Mouse (Mus musculus) CH12.LX (cell line): ENCODE measurements around the gene Tada2a. TPM values are rescaled to one million over a fixed set of nuclear protein-coding genes. Genes with fewer than 3 reads are reported as not detected.

Experiments
- DNase-seq: peaks from one replicate; pipeline ENCODE4 v3.0.0-alpha.2; 2013; ENCODE audit errors: extremely low read depth
- H3K27ac ChIP-seq: 2 replicates; pipeline ENCODE4 v1.5.1; 2012; ENCODE audit warnings: low read depth, mild to moderate bottlenecking, control low read depth, moderate library complexity; ENCODE audit not compliant: insufficient read depth
- H3K27me3 ChIP-seq: replicated peaks from 2 replicates; pipeline ENCODE3; 2012; ENCODE audit warnings: inconsistent platforms
- H3K36me3 ChIP-seq, 2 experiments: replicated peaks in 1 of 2; 2 replicates each; pipeline versions ENCODE3 to v1.6.1; 2012; ENCODE audit warnings: inconsistent platforms in 1 of 2, low read length in 1 of 2, mild to moderate bottlenecking in 1 of 2, mixed read lengths in 1 of 2, moderate library complexity in 1 of 2; ENCODE audit not compliant: control insufficient read depth in 1 of 2, insufficient read depth in 1 of 2
- H3K4me1 ChIP-seq, 2 experiments: 2 replicates each; pipeline ENCODE4 v1.6.1; 2012; ENCODE audit warnings: inconsistent platforms in 1 of 2, moderate library complexity in 1 of 2; ENCODE audit not compliant: insufficient read depth in 2 of 2, control insufficient read depth in 1 of 2
- H3K4me2 ChIP-seq: 2 replicates; pipeline ENCODE4 v1.6.1; 2012; ENCODE audit warnings: low read depth, mild to moderate bottlenecking, control low read depth; ENCODE audit not compliant: poor library complexity, insufficient read depth, severe bottlenecking
- H3K4me3 ChIP-seq, 3 experiments: fragments of 150-350 bp in 1 of 3; sonication (generic) in 1 of 3; replicated peaks in 1 of 3; 2 replicates each; pipeline versions ENCODE3 to v1.5.1; 2011 to 2012; ENCODE audit warnings: low read depth in 2 of 3, low read length in 2 of 3, mild to moderate bottlenecking in 2 of 3, moderate library complexity in 2 of 3, control low read depth in 1 of 3, improper control_type of control experiment in 1 of 3, inconsistent platforms in 1 of 3, mixed read lengths in 1 of 3; ENCODE audit not compliant: poor library complexity in 1 of 3
- H3K79me2 ChIP-seq: replicated peaks from 2 replicates; pipeline ENCODE4 v1.6.1; 2012; ENCODE audit warnings: mild to moderate bottlenecking, moderate library complexity; ENCODE audit not compliant: control insufficient read depth, poor library complexity, insufficient read depth, severe bottlenecking; ENCODE audit errors: extremely low read depth
- H3K9ac ChIP-seq: 2 replicates; pipeline ENCODE4 v1.6.1; 2012; ENCODE audit warnings: low read depth, mild to moderate bottlenecking, control low read depth, moderate library complexity; ENCODE audit not compliant: insufficient read depth
- H3K9me3 ChIP-seq: replicated peaks from 2 replicates; pipeline ENCODE3; 2012; ENCODE audit warnings: low read length, inconsistent platforms, mixed read lengths
- CHD1 ChIP-seq: IDR thresholded peaks from 2 replicates; pipeline ENCODE4 v1.6.1; 2012; ENCODE audit warnings: low read depth, low read length, improper control_type of control experiment, inconsistent platforms
- CHD2 ChIP-seq: IDR thresholded peaks from 2 replicates; pipeline ENCODE4 v1.6.1; 2011; ENCODE audit warnings: low read length, improper control_type of control experiment
- E2F4 ChIP-seq: IDR thresholded peaks from 2 replicates; pipeline ENCODE4 v1.6.1; 2011; ENCODE audit warnings: low read depth, low read length, improper control_type of control experiment; ENCODE audit not compliant: insufficient replicate concordance
- EP300 ChIP-seq: IDR thresholded peaks from 2 replicates; pipeline ENCODE4 v1.6.1; 2011; ENCODE audit warnings: low read length, improper control_type of control experiment
- ETS1 ChIP-seq: conservative IDR thresholded peaks from 2 replicates; pipeline ENCODE4 v1.6.1; 2012; ENCODE audit warnings: low read depth, mild to moderate bottlenecking, inconsistent platforms, low read length, improper control_type of control experiment, moderate library complexity
- HCFC1 ChIP-seq: IDR thresholded peaks from 2 replicates; pipeline ENCODE4 v1.6.1; 2012; ENCODE audit warnings: low read depth, mild to moderate bottlenecking, inconsistent platforms, low read length, improper control_type of control experiment
- JUN ChIP-seq: IDR thresholded peaks from 2 replicates; pipeline ENCODE4 v1.6.1; 2011; ENCODE audit warnings: low read depth, mild to moderate bottlenecking, low read length, improper control_type of control experiment, moderate library complexity; ENCODE audit not compliant: insufficient read depth
- MAX ChIP-seq: IDR thresholded peaks from 2 replicates; pipeline ENCODE4 v1.6.1; 2011; ENCODE audit warnings: low read length, improper control_type of control experiment
- MAZ ChIP-seq: IDR thresholded peaks from 2 replicates; pipeline ENCODE4 v1.6.1; 2012; ENCODE audit warnings: low read depth, mild to moderate bottlenecking, inconsistent platforms, low read length, improper control_type of control experiment, moderate library complexity
- MEF2A ChIP-seq: IDR thresholded peaks from 2 replicates; pipeline ENCODE4 v1.6.1; 2014; ENCODE audit warnings: low read depth, mild to moderate bottlenecking, inconsistent platforms, low read length, improper control_type of control experiment, borderline replicate concordance
- MYC ChIP-seq: IDR thresholded peaks from 2 replicates; pipeline ENCODE4 v1.6.1; 2011; ENCODE audit warnings: low read depth, mild to moderate bottlenecking, improper control_type of control experiment, low read length
- NELFE ChIP-seq: IDR thresholded peaks from 2 replicates; pipeline ENCODE4 v1.6.1; 2011; ENCODE audit warnings: low read depth, low read length, improper control_type of control experiment
- POLR2A ChIP-seq: IDR thresholded peaks from 2 replicates; pipeline ENCODE4 v1.6.1; 2011; ENCODE audit warnings: low read depth, mild to moderate bottlenecking, improper control_type of control experiment, low read length
- RAD21 ChIP-seq: IDR thresholded peaks from 2 replicates; pipeline ENCODE4 v1.6.1; 2011; ENCODE audit warnings: low read depth, mild to moderate bottlenecking, low read length, improper control_type of control experiment, moderate library complexity
- SMC3 ChIP-seq: IDR thresholded peaks from 2 replicates; pipeline ENCODE4 v1.6.1; 2011; ENCODE audit warnings: low read depth, low read length, improper control_type of control experiment
- UBTF ChIP-seq: IDR thresholded peaks from 2 replicates; pipeline ENCODE4 v1.6.1; 2012; ENCODE audit warnings: low read depth, mild to moderate bottlenecking, inconsistent platforms, low read length, improper control_type of control experiment, moderate library complexity
- USF1 ChIP-seq: IDR thresholded peaks from 2 replicates; pipeline ENCODE4 v1.6.1; 2014; ENCODE audit warnings: low read depth, mild to moderate bottlenecking, inconsistent platforms, low read length, improper control_type of control experiment
- USF2 ChIP-seq: conservative IDR thresholded peaks from 2 replicates; pipeline ENCODE4 v1.6.1; 2011; ENCODE audit warnings: low read depth, low read length, improper control_type of control experiment
- ZC3H11A ChIP-seq: IDR thresholded peaks from 2 replicates; pipeline ENCODE4 v1.6.1; 2012; ENCODE audit warnings: low read depth, mild to moderate bottlenecking, inconsistent platforms, low read length, improper control_type of control experiment
- ZMIZ1 ChIP-seq: IDR thresholded peaks from 2 replicates; pipeline ENCODE4 v1.6.1; 2012; ENCODE audit warnings: low read depth, mild to moderate bottlenecking, inconsistent platforms, low read length, improper control_type of control experiment
- dilution Hi-C: fragments of 300-500 bp; cut with MboI; formaldehyde crosslinking; loops from 2 replicates; pipeline ENCODE4 v1.14.3; 2020; ENCODE audit warnings: low sequenced_read_pairs; ENCODE audit not compliant: extremely low pct_unique_long_range_greater_than_20kb, extremely low pct_ligation_motif_present
- in situ Hi-C: fragments of 300-500 bp; cut with MboI; formaldehyde crosslinking; loops from 3 replicates; pipeline ENCODE4 v1.14.3; 2019; ENCODE audit warnings: low sequenced_read_pairs, low pct_ligation_motif_present, low pct_unique_long_range_greater_than_20kb, mixed read lengths
- polyA plus RNA-seq: library from polyadenylated mRNA; unstranded; fragments of >175 nt; gene quantifications from 2 replicates; pipeline ENCODE4 v1.2.1, GENCODE M21; 2012; ENCODE audit warnings: low read depth; ENCODE audit not compliant: insufficient read length
- total RNA-seq, 2 experiments: library from RNA; depleted of rRNA; stranded (reverse); fragments of 300-350 nt in 1 of 2; fragments of >200 nt in 1 of 2; gene quantifications; 2 replicates each; pipeline ENCODE4 v1.2.3; 2012 to 2014

Gene Tada2a
- total and polyA plus RNA-seq, 3 experiments: 34.1 to 66.1 (median 37.5) TPM

GRCm38 (mm10) chr11:84060635-84061034 is 68.8 kb downstream of the Tada2a start:
- DNase-seq: no peak
- Histone ChIP-seq H3K27me3 (no peaks in the 10 kb centered on the region), H3K79me2 (peaks cover 96% of the 10 kb centered on the region), H3K9ac (no peak overlapping the region), H3K36me3 (peaks cover 31 to 50% of the 10 kb centered on the region in 2 experiments), H3K27ac (no peak overlapping the region), H3K4me2 (no peak overlapping the region), H3K9me3 (peaks cover 5% of the 10 kb centered on the region), H3K4me1 (peaks cover 14 to 48% of the 10 kb centered on the region in 2 experiments), H3K4me3 (no peak overlapping the region)
- no peak for TF ChIP-seq POLR2A
- no peak for TF ChIP-seq MYC
- TF ChIP-seq JUN: no peak
- no peak for TF ChIP-seq USF1
- no peak for TF ChIP-seq ETS1
- TF ChIP-seq USF2: no peak
- TF ChIP-seq EP300: no peak
- TF ChIP-seq ZMIZ1: no peak
- TF ChIP-seq E2F4: no peak
- TF ChIP-seq MEF2A: no peak
- TF ChIP-seq MAZ: no peak
- TF ChIP-seq RAD21: no peak
- no peak for TF ChIP-seq CHD2
- TF ChIP-seq ZC3H11A: no peak
- dilution Hi-C loops (no loop called here), in situ Hi-C loops (no loop called here)

GRCm38 (mm10) chr11:84059784-84060183 is 69.6 kb downstream of the Tada2a start:
- H3K36me3 ChIP-seq: peaks cover 38 to 59% of the 10 kb centered on the region in 2 experiments
- no peaks in the 10 kb centered on the region for H3K27me3 ChIP-seq
- H3K4me1 ChIP-seq: peaks cover 14 to 42% of the 10 kb centered on the region in 2 experiments
- peaks cover 97% of the 10 kb centered on the region for H3K79me2 ChIP-seq
- no peak overlapping the region for H3K4me2 ChIP-seq
- dilution Hi-C loops (no loop called here), in situ Hi-C loops (no loop called here)
- no peak overlapping the region for H3K4me3 ChIP-seq
- no peak for DNase-seq
- TF ChIP-seq RAD21: no peak
- TF ChIP-seq POLR2A: no peak
- TF ChIP-seq SMC3: no peak
- TF ChIP-seq NELFE: no peak
- TF ChIP-seq MAZ: no peak
- TF ChIP-seq CHD1: no peak
- TF ChIP-seq HCFC1: no peak
- TF ChIP-seq MAX: no peak
- TF ChIP-seq UBTF: no peak
- TF ChIP-seq ZMIZ1: no peak
- no peak overlapping the region for H3K27ac ChIP-seq
- peaks cover 6% of the 10 kb centered on the region for H3K9me3 ChIP-seq
- H3K9ac ChIP-seq: no peak overlapping the region
